Mouse (Mus musculus): ENCODE measurements around the gene Tbp. TPM values are rescaled to one million over a fixed set of nuclear protein-coding genes. Genes with fewer than 3 reads are reported as not detected.
"Not testable (repeated sequence)": the region's sequence is repeated elsewhere in the genome, so short reads cannot be mapped to it uniquely, and the experiment has no call there.

The Tbp gene
- total RNA-seq, 2 experiments from 2014 or later = 57.1 to 70.8 TPM

- peak; percentile 38 for ATAC-seq (replicated peaks; ENCODE audit: poor library complexity, severe bottlenecking)
Observed at GRCm38 (mm10) chr17:15535943-15536342, 36.3 kb downstream of the Tbp start.

- peak; percentile 24 for ATAC-seq (replicated peaks; ENCODE audit: poor library complexity, severe bottlenecking)
Observed at GRCm38 (mm10) chr17:15536457-15536904, 36.8 kb downstream of the Tbp start.

- no peak for ATAC-seq (replicated peaks; ENCODE audit: poor library complexity, severe bottlenecking)
Observed at GRCm38 (mm10) chr17:15540309-15540708, 40.6 kb downstream of the Tbp start.

- ATAC-seq (replicated peaks; ENCODE audit: poor library complexity, severe bottlenecking) = not testable (repeated sequence)
Observed at GRCm38 (mm10) chr17:15543868-15544267, 44.2 kb downstream of the Tbp start.

- ATAC-seq (replicated peaks; ENCODE audit: poor library complexity, severe bottlenecking) = no peak
Observed at GRCm38 (mm10) chr17:15546440-15546839, 46.8 kb downstream of the Tbp start.

GRCm38 (mm10) chr17:15549713-15550112 is 50.0 kb downstream of the Tbp start:
- ATAC-seq (replicated peaks; ENCODE audit: poor library complexity, severe bottlenecking) = no peak

- ATAC-seq (replicated peaks; ENCODE audit: poor library complexity, severe bottlenecking) = no peak
Observed at GRCm38 (mm10) chr17:15559946-15560345, 60.3 kb downstream of the Tbp start.

GRCm38 (mm10) chr17:15564014-15564927 is 64.6 kb downstream of the Tbp start, which contains the start of gene Prdm9:
Prdm9 (minus strand) TSS chr17:15564354.
- peak; percentile 99 for ATAC-seq (replicated peaks; ENCODE audit: poor library complexity, severe bottlenecking)

GRCm38 (mm10) chr17:15564928-15565300 is 65.2 kb downstream of the Tbp start:
- ATAC-seq (replicated peaks; ENCODE audit: poor library complexity, severe bottlenecking) = no peak

- no peak for ATAC-seq (replicated peaks; ENCODE audit: poor library complexity, severe bottlenecking)
Observed at GRCm38 (mm10) chr17:15566908-15567307, 67.2 kb downstream of the Tbp start.

GRCm38 (mm10) chr17:15575056-15575455 is 75.4 kb downstream of the Tbp start:
- no peak for ATAC-seq (replicated peaks; ENCODE audit: poor library complexity, severe bottlenecking)

GRCm38 (mm10) chr17:15577291-15577694 is 77.6 kb downstream of the Tbp start:
- ATAC-seq (replicated peaks; ENCODE audit: poor library complexity, severe bottlenecking) = peak; percentile 96

Other genes with a start within 250 kb of the Tbp start
- gene Dll1, start 123.0 kb upstream of the Tbp start, total RNA-seq (2014; fragmentation: Nextera tagmentation) = not detected in 2 replicates
- gene Dll1, start 123.0 kb upstream of the Tbp start, total RNA-seq (2017) = 0.26 TPM in 1 of 2 replicates, not detected in the other
- 11.0 and 16.5 TPM in 2 replicates for gene Fam120b, start 103.7 kb upstream of the Tbp start, total RNA-seq (2014; fragmentation: Nextera tagmentation)
- 11.1 and 12.4 TPM in 2 replicates for gene Fam120b, start 103.7 kb upstream of the Tbp start, total RNA-seq (2017)
- 154 and 160 TPM in 2 replicates for gene Psmb1, start 137 bp upstream of the Tbp start, total RNA-seq (2014; fragmentation: Nextera tagmentation)
- gene Psmb1, start 137 bp upstream of the Tbp start, total RNA-seq (2017) = 200 and 213 TPM in 2 replicates
- gene Pdcd2, start 27.4 kb downstream of the Tbp start, total RNA-seq (2014; fragmentation: Nextera tagmentation) = 51.3 and 62.2 TPM in 2 replicates
- 82.6 and 88.5 TPM in 2 replicates for gene Pdcd2, start 27.4 kb downstream of the Tbp start, total RNA-seq (2017)
- gene Prdm9, start 64.5 kb downstream of the Tbp start, total RNA-seq (2014; fragmentation: Nextera tagmentation) = 2.4 and 4.7 TPM in 2 replicates
- 1.7 and 2.5 TPM in 2 replicates for gene Prdm9, start 64.5 kb downstream of the Tbp start, total RNA-seq (2017)
- gene Chd1, start 205.1 kb downstream of the Tbp start, total RNA-seq (2014; fragmentation: Nextera tagmentation) = 34.8 and 39.1 TPM in 2 replicates
- gene Chd1, start 205.1 kb downstream of the Tbp start, total RNA-seq (2017) = 55.8 and 68.2 TPM in 2 replicates

Measured in granulocyte monocyte progenitor cell, adult 5-6 weeks (primary cell).